Mouse (Mus musculus) lung, adult 2 months (tissue): ENCODE data around the gene Ip6k3.

Source experiments
- CTCF ChIP-seq: fragments of 200-500 bp; IDR thresholded peaks from 2 replicates; pipeline ENCODE4 v1.5.1; 2011; ENCODE audit warnings: mild to moderate bottlenecking, low read length, control low read depth; ENCODE audit not compliant: insufficient read depth
- POLR2A ChIP-seq: fragments of 200-500 bp; IDR thresholded peaks from 2 replicates; pipeline ENCODE4 v1.6.1; 2011; ENCODE audit warnings: low read depth, mild to moderate bottlenecking, control low read depth, low read length, borderline replicate concordance; ENCODE audit errors: extremely low read depth

GRCm38 (mm10) chr17:27129819-27130218 is 37.8 kb downstream of the Ip6k3 start:
- no peak for TF ChIP-seq CTCF
- no peak for TF ChIP-seq POLR2A
